Mouse (Mus musculus) B cell, adult 62 days (primary cell): ENCODE measurements around the gene Ncoa1. TPM values are rescaled to one million over a fixed set of nuclear protein-coding genes. Genes with fewer than 3 reads are reported as not detected.

Experiments used
- total RNA-seq: library from RNA; stranded (reverse); gene quantifications from 4 replicates; pipeline ENCODE4 v1.2.4, GENCODE M21; 2023

Gene Ncoa1
- total RNA-seq, result 63.3 to 80.5 TPM (median 70.8 TPM) in 4 replicates

GRCm38 (mm10) chr12:4476832-4477671, at the start of gene Ncoa1:
Gene Ncoa1 (minus strand): TSS chr12:4477182.

GRCm38 (mm10) chr12:4233572-4234508, 243.1 kb downstream of the Ncoa1 start, which contains the start of the genes Ptrhd1 and Cenpo:
Gene Ptrhd1 (plus strand): TSS chr12:4234027.
Gene Cenpo (minus strand): TSS chr12:4234294.

Other genes with a start within 250 kb of the Ncoa1 start
- gene Ptrhd1, start 243.2 kb downstream of the Ncoa1 start, total RNA-seq, result 5.6 to 6.3 TPM (median 6.0 TPM) in 4 replicates
- gene Cenpo, start 242.9 kb downstream of the Ncoa1 start, total RNA-seq, result 23.5 to 27.6 TPM (median 24.4 TPM) in 4 replicates
- 359 to 373 TPM (median 364 TPM) in 4 replicates for gene Itsn2, start 115.5 kb upstream of the Ncoa1 start, total RNA-seq
- gene Gm3625, start 115.7 kb upstream of the Ncoa1 start, total RNA-seq, result not detected in 4 replicates